Mouse (Mus musculus) frontal cortex, postnatal 14 days (tissue): ENCODE measurements around the gene Senp8.

Source experiments
- DNase-seq, 2 experiments: peaks; one replicate each; pipeline ENCODE4 v3.0.0; 2022; ENCODE audit warnings: low spot score in 2 of 2

The Senp8 gene

GRCm38 (mm10) chr9:59716275-59716898 is 34.1 kb downstream of the Senp8 start:
- no peak for DNase-seq

DNA sequence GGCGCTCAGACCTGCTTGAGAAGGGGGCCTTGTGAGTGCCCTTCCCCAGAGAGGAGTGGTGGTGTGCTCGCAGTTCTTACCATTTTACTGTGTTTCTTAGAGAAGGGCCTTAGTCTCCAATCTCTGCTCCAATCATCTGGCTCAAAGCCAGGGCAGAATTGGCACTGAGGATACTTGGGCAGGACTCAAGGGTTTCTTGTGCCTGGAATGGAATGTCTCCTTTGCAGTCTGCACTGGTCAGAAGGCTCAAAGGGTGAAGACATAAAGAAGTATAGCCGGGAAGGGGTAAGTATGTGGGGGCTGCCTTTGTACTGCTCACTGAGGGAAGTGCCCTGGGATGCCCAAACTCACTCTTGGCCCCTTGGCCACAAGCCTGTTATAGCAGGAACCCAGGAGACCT is 41.3 kb downstream of the Senp8 start:
- no peak for DNase-seq

GRCm38 (mm10) chr9:59706850-59707825 is 43.4 kb downstream of the Senp8 start:
- no peak for DNase-seq

DNA sequence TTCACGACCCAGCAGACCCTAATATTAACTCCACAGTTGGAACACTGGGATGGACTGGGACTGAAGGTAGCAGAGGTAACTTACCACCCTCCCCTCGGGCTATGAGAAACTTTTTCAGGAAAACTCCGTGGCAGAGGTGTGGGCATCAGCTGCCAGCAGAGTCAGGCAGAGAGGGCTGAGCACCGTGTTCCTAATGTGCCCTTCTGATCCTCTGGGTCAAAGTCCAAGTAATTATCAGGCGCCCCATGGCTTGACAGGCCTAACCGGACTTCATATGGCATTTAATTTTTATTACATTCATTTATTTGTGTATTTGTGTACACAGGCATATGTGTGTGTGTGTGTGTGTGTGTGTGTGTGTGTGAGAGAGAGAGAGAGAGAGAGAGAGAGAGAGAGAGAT is 47.4 kb downstream of the Senp8 start:
- no peak for DNase-seq

GRCm38 (mm10) chr9:59701094-59701493 is 49.4 kb downstream of the Senp8 start:
- DNase-seq: no peak

DNA sequence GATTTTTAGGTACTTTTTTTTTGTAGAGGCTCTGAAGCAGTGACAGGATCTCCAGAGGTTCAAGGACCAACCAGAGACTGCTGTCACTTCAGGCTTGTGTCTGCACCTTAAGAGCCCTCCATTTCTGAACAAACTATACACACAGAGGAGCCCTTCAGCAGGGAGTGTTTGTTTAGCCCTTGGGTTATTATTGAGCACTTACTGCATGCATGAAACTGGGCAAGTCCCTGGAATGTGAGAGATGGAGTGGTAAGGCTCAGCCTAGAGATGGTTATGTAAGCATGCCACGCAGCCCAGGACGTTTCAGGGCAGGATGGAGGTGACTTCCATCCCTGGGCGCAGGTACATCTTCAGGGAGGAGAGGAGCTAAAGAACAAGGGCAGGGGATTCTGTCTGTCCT is 54.1 kb downstream of the Senp8 start:
- DNase-seq: no peak

- DNase-seq: no peak
These were observed 55.1 kb downstream of the Senp8 start for GRCm38 (mm10) chr9:59695451-59695813.

DNA sequence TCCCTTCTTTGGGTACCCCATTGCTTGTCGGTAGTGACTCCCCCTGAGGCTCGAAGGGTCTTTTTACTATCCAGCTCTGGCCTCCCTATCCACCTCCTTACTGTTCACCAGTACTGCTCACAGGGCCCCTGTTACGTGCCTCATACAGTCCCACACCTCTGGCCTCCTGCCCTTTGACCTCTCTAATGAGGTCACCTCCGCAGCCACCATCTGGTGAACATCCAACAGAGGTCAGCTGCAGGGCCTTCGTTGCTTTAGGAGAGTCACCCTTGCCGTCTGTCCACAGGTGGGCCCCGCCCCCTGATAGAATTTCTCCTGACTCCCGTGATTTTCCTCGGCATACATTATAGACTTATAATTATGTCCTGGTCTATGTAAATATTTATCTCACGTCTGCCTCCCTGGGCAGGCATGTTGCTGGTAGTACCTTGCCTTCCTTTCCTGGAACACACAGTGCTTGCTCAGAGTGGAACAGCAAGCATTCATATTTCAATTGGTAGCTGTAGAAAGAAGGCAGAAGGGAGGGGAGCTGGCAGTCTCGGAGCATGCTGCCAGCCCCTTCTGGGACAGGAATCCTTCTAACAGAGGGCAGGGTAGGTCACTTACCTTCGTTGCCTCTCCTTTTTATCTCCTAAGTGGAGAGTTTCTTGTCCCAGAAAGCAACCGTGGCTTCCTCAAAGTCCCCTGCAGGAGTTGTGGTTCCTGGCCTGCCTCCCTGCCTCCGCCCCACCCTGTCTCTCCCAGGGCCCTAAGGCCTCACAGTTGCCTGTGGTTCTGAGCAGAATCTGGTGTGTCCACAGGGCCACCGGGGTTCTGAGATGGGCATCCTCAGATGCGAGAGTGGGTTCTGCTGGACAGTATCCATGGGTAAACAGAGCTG is 55.7 kb downstream of the Senp8 start:
- DNase-seq: no peak

- DNase-seq: no peak
These were observed 58.4 kb downstream of the Senp8 start for GRCm38 (mm10) chr9:59692145-59692544.

DNA sequence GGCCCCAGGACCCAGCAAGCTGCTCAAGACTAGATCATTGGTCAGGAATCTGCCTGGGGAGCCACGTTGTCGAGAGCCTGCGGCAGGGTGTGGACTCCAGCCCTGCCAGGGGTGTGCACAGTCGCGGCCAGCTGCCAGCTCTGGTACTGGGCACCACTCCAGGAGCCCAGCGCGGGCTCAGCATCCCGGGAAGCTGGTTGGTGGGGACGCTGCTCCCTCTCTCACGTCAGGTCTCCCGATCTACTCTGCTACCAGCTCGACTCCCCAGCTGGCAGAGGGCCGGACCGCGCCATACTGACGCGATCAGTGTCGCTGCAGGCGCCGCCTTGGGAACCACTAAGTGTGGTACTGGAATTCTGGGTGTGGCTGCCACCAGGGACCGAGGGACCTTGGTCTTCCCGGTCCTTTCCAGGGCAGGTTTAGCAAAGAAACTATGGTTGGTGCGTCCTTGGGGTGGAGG is 58.8 kb downstream of the Senp8 start:
- peak; percentile 78 to 84 for DNase-seq

DNA sequence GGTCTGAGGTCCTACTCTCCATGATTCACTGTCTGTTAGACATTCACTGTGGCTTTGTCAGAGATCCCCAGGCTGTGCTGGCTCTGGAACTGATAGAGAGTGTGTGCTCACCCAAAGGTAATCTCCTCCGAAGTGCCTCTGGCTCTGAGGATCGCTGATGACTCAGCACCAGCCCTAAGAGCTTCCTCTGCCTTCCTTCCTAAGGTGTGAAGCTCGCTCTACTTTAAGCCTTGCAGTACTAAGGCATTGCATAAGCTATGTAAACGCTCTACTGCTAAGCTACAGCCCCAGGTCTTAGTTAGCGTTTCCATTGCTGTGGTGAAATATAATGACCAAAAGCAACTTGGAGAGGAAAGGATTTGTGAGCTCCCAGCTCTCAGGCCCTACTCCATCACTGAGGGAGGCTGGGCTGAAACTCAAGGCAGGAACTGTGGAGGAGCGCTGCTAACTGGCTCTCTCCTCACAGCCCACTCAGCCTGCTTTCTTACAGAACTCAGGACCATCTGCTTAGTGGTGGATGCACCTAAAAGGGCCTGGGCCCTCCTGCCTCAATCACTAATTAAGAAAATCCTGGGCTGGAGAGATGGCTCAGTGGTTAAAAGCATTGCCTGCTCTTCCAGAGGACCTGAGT is 63.0 kb downstream of the Senp8 start:
- no peak for DNase-seq
